Mouse (Mus musculus): ENCODE results near the gene Zfp865. TPM values are rescaled to one million over a fixed set of nuclear protein-coding genes. Genes with fewer than 3 reads are reported as not detected.
A peak's percentile ranks its signal among the peaks of the same experiment; 100 is the strongest.

The Zfp865 gene
- polyA plus RNA-seq, 1 experiment from 2014 or later = 6.3 TPM

GRCm38 (mm10) chr7:5037026-5037425 is 16.9 kb downstream of the Zfp865 start:
- 92% methylated on average over 7 of the region's 7 CpGs for WGBS
- Histone ChIP-seq H3K9ac (no peak overlapping the region), H3K4me2 (no peak overlapping the region), H3K36me3 (peaks cover 52% of the 10 kb centered on the region), H3K27me3 (no peaks in the 10 kb centered on the region), H3K9me3 (peaks cover 7% of the 10 kb centered on the region; the same call in 1 of the 2 replicates), H3K27ac (no peak overlapping the region), H3K4me3 (no peak overlapping the region), H3K4me1 (peaks cover 3% of the 10 kb centered on the region; the same call in 1 of the 2 replicates)
- ATAC-seq (ENCODE audit: insufficient number of reproducible peaks, low FRiP score, low TSS enrichment, low read depth) = no peak

GRCm38 (mm10) chr7:5037467-5037866 is 17.3 kb downstream of the Zfp865 start:
- no peak for ATAC-seq (ENCODE audit: insufficient number of reproducible peaks, low FRiP score, low TSS enrichment, low read depth)
- Histone ChIP-seq H3K27me3 (no peaks in the 10 kb centered on the region), H3K4me2 (peak overlapping the region; percentile 46), H3K4me3 (peak overlapping the region; percentile 70), H3K36me3 (peaks cover 48% of the 10 kb centered on the region), H3K27ac (peak overlapping the region; percentile 98; the same call in 1 of the 2 replicates), H3K4me1 (peaks cover 3% of the 10 kb centered on the region; the same call in 1 of the 2 replicates), H3K9ac (no peak overlapping the region; the same call in 1 of the 2 replicates), H3K9me3 (0 out of 2 replicates have a peak, but pooled peaks cover 7% of the 10 kb centered on the region)
- WGBS = 89% methylated on average over 8 of the region's 8 CpGs

- Histone ChIP-seq H3K27ac (peak within 1 kb of the TSS; percentile 98), H3K4me3 (peak within 1 kb of the TSS; percentile 70), H3K4me2 (peak within 1 kb of the TSS; percentile 46), H3K4me1 (peaks cover 3% of the 10 kb centered on the region; the same call in 1 of the 2 replicates), H3K9ac (peak within 1 kb of the TSS; percentile 71), H3K36me3 (peaks cover 40% of the 10 kb centered on the region), H3K9me3 (0 out of 2 replicates have a peak, but pooled peaks cover 7% of the 10 kb centered on the region), H3K27me3 (no peaks in the 10 kb centered on the region)
- peak; percentile 92 for ATAC-seq (ENCODE audit: insufficient number of reproducible peaks, low FRiP score, low TSS enrichment, low read depth)
- WGBS = under 1% methylated on average over 48 of the region's 48 CpGs
Observed at GRCm38 (mm10) chr7:5038109-5038732, 18.0 kb downstream of the Zfp865 start, which contains the start of gene Zfp784. Gene Zfp784 (minus strand): TSS chr7:5038446.

GRCm38 (mm10) chr7:5038940-5039339 is 18.8 kb downstream of the Zfp865 start:
- peak overlapping the region; percentile 98 for H3K27ac ChIP-seq

GRCm38 (mm10) chr7:5044981-5045380 is 24.8 kb downstream of the Zfp865 start:
- 0 out of 2 replicates have a peak, but pooled peaks cover 5% of the 10 kb centered on the region for H3K36me3 ChIP-seq
- no peak overlapping the region for H3K9ac ChIP-seq
- H3K4me3 ChIP-seq = no peak overlapping the region
- H3K27me3 ChIP-seq = no peaks in the 10 kb centered on the region
- no peaks in the 10 kb centered on the region for H3K9me3 ChIP-seq
- 82% methylated on average over 2 of the region's 2 CpGs for WGBS
- H3K4me2 ChIP-seq = no peak overlapping the region
- H3K4me1 ChIP-seq = no peaks in the 10 kb centered on the region
- no peak overlapping the region for H3K27ac ChIP-seq
- no peak for ATAC-seq (ENCODE audit: insufficient number of reproducible peaks, low FRiP score, low TSS enrichment, low read depth)

More at GRCm38 (mm10) chr7:5038940-5039339, 18.8 kb downstream of the Zfp865 start:
- Histone ChIP-seq H3K9me3 (0 out of 2 replicates have a peak, but pooled peaks cover 7% of the 10 kb centered on the region), H3K4me2 (peak overlapping the region; percentile 46), H3K4me1 (peaks cover 3% of the 10 kb centered on the region; the same call in 1 of the 2 replicates), H3K4me3 (peak overlapping the region; percentile 70), H3K27me3 (no peaks in the 10 kb centered on the region), H3K9ac (peak overlapping the region; percentile 71; the same call in 1 of the 2 replicates), H3K36me3 (peaks cover 33% of the 10 kb centered on the region)
- no peak for ATAC-seq (ENCODE audit: insufficient number of reproducible peaks, low FRiP score, low TSS enrichment, low read depth)
- 27% methylated on average over 5 of the region's 5 CpGs for WGBS

- H3K4me2 ChIP-seq = no peak overlapping the region
- no peaks in the 10 kb centered on the region for H3K9me3 ChIP-seq
- H3K4me3 ChIP-seq = no peak overlapping the region
- no peak overlapping the region for H3K9ac ChIP-seq
- H3K27me3 ChIP-seq = no peaks in the 10 kb centered on the region
- H3K4me1 ChIP-seq = peaks cover 8% of the 10 kb centered on the region
- WGBS = 73% methylated on average over 2 of the region's 2 CpGs
- no peak overlapping the region for H3K27ac ChIP-seq
- H3K36me3 ChIP-seq = 0 out of 2 replicates have a peak, but pooled peaks cover 5% of the 10 kb centered on the region
- no peak for ATAC-seq (ENCODE audit: insufficient number of reproducible peaks, low FRiP score, low TSS enrichment, low read depth)
Observed at GRCm38 (mm10) chr7:5046112-5046511, 25.9 kb downstream of the Zfp865 start.

GRCm38 (mm10) chr7:5047313-5047712 is 27.1 kb downstream of the Zfp865 start:
- H3K4me1 ChIP-seq = peaks cover 14% of the 10 kb centered on the region
- no peaks in the 10 kb centered on the region for H3K36me3 ChIP-seq
- H3K4me2 ChIP-seq = no peak overlapping the region
- 23% methylated on average over 2 of the region's 2 CpGs for WGBS
- H3K27ac ChIP-seq = no peak overlapping the region
- ATAC-seq (ENCODE audit: insufficient number of reproducible peaks, low FRiP score, low TSS enrichment, low read depth) = no peak
- no peak overlapping the region for H3K9ac ChIP-seq
- H3K9me3 ChIP-seq = no peaks in the 10 kb centered on the region
- H3K4me3 ChIP-seq = no peak overlapping the region
- H3K27me3 ChIP-seq = peaks cover 4% of the 10 kb centered on the region; the same call in 1 of the 2 replicates

GRCm38 (mm10) chr7:5051193-5052192 is 31.3 kb downstream of the Zfp865 start, which contains the start of gene Zfp580:
Gene Zfp580 (plus strand): TSS chr7:5051538.
- Histone ChIP-seq H3K27me3 (peaks cover 41% of the 10 kb centered on the region), H3K4me3 (peak within 1 kb of the TSS; percentile 79), H3K27ac (peak within 1 kb of the TSS; percentile 80), H3K9me3 (no peaks in the 10 kb centered on the region), H3K4me2 (peak within 1 kb of the TSS; percentile 82), H3K4me1 (peaks cover 44% of the 10 kb centered on the region), H3K36me3 (no peaks in the 10 kb centered on the region), H3K9ac (peak within 1 kb of the TSS; percentile 78)
- WGBS = under 1% methylated on average over 65 of the region's 65 CpGs
- peak; percentile 65; the same call in 1 of the 2 replicates for ATAC-seq (ENCODE audit: insufficient number of reproducible peaks, low FRiP score, low TSS enrichment, low read depth)

GRCm38 (mm10) chr7:5052438-5052837 is 32.3 kb downstream of the Zfp865 start:
- peak overlapping the region; percentile 78 for H3K9ac ChIP-seq
- no peak for ATAC-seq (ENCODE audit: insufficient number of reproducible peaks, low FRiP score, low TSS enrichment, low read depth)
- peaks cover 41% of the 10 kb centered on the region for H3K27me3 ChIP-seq
- peak overlapping the region; percentile 79 for H3K4me3 ChIP-seq
- H3K9me3 ChIP-seq = no peaks in the 10 kb centered on the region
- no peak overlapping the region for H3K27ac ChIP-seq
- H3K4me1 ChIP-seq = peaks cover 51% of the 10 kb centered on the region
- no peaks in the 10 kb centered on the region for H3K36me3 ChIP-seq
- WGBS = 2% methylated on average over 10 of the region's 12 CpGs
- H3K4me2 ChIP-seq = peak overlapping the region; percentile 82

GRCm38 (mm10) chr7:5052931-5053343 is 32.8 kb downstream of the Zfp865 start:
- Histone ChIP-seq H3K4me1 (peaks cover 56% of the 10 kb centered on the region), H3K27me3 (peaks cover 45% of the 10 kb centered on the region), H3K9me3 (no peaks in the 10 kb centered on the region), H3K27ac (no peak overlapping the region), H3K36me3 (no peaks in the 10 kb centered on the region), H3K4me3 (peak overlapping the region; percentile 79), H3K4me2 (peak overlapping the region; percentile 82), H3K9ac (peak overlapping the region; percentile 78; the same call in 1 of the 2 replicates)
- 4% methylated on average over 40 of the region's 45 CpGs for WGBS
- ATAC-seq (ENCODE audit: insufficient number of reproducible peaks, low FRiP score, low TSS enrichment, low read depth) = no peak

- 10% methylated on average over 32 of the region's 32 CpGs for WGBS
- Histone ChIP-seq H3K4me1 (peaks cover 61% of the 10 kb centered on the region), H3K27ac (no peak overlapping the region), H3K36me3 (no peaks in the 10 kb centered on the region), H3K4me2 (peak overlapping the region; percentile 82), H3K27me3 (peaks cover 45% of the 10 kb centered on the region), H3K9ac (peak overlapping the region; percentile 44; the same call in 1 of the 2 replicates), H3K4me3 (peak overlapping the region; percentile 79), H3K9me3 (no peaks in the 10 kb centered on the region)
- ATAC-seq (ENCODE audit: insufficient number of reproducible peaks, low FRiP score, low TSS enrichment, low read depth) = no peak
Observed at GRCm38 (mm10) chr7:5053456-5054179, 33.4 kb downstream of the Zfp865 start.
